Mouse (Mus musculus) layer of hippocampus, postnatal 10 days (tissue): Measurements from ENCODE around the gene Glod5. TPM values are rescaled to one million over a fixed set of nuclear protein-coding genes. Genes with fewer than 3 reads are reported as not detected.
"Not testable (repeated sequence)": the region's sequence is repeated elsewhere in the genome, so short reads cannot be mapped to it uniquely, and the experiment has no call there.

Experiments
- DNase-seq, 2 experiments: peaks; one replicate each; pipeline ENCODE4 v3.0.0; 2021; ENCODE audit warnings: low spot score in 2 of 2
- long read RNA-seq: library from polyadenylated mRNA; stranded (forward); transcript quantifications from one replicate; pipeline ENCODE4 v2.0.0, GENCODE M21; 2023
- total RNA-seq, 2 experiments: library from RNA; stranded (reverse); gene quantifications; 2 replicates each; pipeline ENCODE4 v1.2.3; 2021

Glod5 gene
- 1 to 10 TPM in 1 of 2 experiments, under 1 TPM in 1; 0.78 to 1.2 TPM for total RNA-seq
- long read RNA-seq = 0 reads

DNA sequence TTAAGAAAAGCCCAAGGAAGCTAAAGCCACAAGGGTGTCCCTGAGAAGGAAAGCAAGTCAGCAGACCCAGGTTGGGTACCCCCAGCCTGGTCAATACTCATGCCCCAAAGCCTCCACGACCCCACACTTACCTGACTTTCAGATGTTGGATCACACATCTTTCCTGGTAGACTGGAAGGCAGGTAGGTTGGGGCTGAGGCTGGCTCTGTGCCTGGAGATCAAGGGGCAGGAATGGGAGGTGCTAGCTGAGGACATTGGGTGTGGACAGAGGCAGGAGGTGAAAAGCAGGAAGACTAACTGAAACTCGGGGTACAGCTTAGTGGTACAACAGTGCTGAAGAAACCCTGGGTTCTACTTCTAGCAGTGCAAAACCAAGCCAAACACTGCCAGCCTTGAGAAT is at the start of gene Glod5:
TSS of gene Glod5 (minus strand) at position 207 of the 400 bp plus-strand sequence.
- no peak for DNase-seq

DNA sequence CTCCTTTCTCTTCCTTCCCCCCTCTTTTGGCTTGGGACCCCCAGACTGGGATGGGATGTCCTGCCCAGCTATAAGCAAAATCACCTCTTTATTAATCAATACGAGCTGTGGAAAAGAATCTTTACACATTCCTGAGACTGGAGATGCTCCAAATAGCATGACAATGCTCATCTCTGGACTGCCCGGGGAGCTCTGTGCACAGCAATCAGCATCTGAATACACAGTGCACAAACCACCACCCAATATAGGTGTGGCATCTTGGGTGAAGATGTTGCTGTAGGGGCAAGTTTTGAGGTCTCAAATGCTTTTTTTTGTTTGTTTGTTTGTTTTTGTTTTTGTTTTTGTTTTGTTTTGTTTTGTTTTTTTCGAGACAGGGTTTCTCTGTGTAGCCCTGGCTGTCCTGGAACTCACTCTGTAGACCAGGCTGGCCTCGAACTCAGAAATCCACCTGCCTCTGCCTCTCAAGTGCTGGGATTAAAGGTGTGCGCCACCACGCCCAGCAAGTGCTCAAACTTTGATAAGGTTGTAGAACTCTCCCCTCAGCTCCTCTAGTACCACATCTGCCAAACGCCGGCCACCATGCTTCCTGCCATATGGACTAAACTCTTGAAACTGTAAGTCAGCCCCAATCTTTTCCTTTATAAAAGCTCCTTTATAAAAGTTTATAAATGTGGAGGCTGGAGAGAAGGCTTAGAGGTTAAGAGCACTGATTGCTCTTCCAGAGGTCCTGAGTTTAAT is 32.9 kb upstream of the Glod5 start:
- DNase-seq = not testable (repeated sequence)

DNA sequence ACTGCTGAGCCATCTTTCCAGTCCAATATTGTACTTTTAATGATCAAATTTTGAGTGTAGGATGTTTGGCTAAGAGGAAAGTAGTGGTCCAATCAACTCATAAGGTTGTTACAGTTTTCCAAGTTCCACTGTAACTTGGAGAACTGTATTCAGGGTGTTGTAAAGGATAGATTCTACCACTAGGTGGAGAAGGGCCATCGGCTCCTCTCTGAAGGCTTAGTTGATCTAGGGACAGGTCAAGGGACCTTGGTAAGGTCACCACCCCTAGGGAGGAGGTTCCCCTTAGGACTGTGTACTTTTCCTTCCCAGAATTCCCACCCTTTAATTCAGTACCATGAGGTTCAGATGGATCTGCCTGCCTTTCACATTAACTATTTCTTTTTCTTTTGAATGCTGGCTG is 14.7 kb upstream of the Glod5 start:
- DNase-seq = no peak

DNA sequence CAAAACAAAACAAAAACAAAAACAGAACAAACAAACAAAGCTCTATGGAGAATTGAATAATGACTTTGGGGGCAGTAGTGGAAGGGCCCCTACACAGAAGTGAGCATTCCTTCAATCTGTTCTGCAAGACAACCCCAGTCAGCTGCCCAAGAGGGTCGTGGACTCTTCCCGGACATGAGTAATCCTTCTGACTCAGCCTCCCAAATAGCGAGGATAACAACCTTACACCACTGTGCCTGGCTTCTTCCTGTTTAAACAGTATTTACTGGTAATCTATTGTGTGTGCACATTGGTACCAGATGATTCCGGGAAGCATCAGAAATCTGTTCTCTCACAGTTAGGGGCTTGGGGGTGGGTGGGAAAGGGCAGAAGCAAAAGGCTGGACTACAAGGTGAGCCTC is 8.5 kb upstream of the Glod5 start:
- no peak for DNase-seq

DNA sequence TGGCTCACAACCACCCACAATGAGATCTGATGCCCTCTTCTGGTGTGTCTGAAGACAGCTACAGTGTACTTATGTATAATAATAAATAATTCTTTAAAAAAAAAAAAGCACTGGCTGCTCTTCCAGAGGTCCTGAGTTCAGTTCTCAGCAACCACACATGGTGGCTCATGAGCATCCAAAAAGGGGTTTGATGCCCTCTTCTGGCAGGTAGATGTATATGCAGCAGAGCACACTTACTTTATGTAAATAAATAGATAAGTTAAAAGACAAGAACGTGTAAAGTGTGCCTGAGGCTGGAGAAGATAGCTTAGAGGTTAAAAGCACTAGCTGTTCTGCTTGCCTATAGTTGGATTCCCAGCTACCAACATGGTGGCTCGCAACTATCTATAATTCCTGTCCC is 6.5 kb upstream of the Glod5 start:
- no peak for DNase-seq

DNA sequence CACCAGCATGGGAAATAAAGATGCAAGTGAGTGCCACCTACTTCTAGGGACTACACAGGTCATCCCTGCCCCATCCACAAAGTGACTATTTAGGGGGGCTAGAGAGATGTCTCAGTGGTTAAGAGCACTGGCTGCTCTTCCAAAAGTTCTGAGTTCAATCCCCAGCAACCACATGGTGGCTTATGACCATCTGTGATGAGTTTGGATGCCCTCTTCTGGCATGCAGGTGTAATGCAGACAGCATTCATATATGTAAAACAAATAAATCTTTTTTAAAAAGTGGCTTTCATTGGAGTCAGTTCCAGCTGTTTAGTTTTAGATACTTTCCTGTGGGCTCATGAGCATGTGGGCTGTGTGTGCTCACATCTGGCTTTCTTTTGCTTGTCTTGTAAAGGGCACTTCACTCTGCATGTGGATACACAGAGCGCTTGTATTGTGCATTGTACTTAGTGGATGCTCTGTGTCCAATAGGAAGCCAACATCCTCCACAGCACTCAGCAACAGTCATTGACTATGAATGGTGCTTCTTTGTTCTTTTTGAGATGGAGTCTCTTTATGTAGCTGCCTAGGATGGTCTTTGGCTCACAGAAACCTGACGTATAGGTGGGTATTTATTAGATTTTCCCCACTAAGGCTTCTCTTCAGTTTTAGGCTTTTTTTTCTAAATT is 2.0 kb upstream of the Glod5 start:
- no peak for DNase-seq

DNA sequence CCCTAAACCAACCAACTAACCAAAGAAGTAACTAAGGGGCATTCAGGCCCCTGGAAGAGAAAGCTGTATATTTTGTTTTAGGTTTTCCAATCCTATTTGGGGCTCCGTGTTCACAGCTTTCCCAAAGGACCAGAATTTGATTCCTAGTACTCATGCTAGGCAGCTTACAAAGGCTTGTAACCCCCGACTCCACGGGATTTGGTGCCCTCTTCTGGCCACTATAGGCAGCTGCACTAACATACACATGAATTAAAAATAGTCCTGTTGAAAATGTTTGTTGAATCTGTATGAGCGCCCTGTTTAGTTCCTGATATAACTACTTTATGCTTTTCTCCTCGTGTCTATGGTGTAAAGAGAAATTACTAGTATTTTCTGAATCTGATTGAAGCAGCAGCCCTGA is 1.1 kb downstream of the Glod5 start:
- DNase-seq = peak; percentile 16 to 33

DNA sequence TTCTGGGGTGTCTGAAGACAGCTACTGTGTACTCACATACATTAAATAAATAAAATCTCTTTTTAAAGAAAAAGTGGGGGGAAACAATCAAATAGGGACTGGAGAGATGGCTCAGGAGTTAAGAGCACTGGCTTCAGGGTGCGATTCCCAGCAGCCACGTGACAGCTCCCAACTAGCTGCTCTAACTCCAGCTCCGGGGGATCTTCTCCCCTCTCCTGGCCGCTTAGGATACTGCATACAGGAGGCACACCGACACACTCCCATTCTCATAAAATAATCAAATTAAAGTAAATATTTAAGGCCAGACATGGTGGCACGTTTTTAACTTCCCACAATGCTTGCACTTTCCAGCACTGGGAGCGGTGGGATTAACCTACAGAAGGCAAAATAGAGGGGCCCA is 2.6 kb downstream of the Glod5 start:
- DNase-seq = not testable (repeated sequence)

DNA sequence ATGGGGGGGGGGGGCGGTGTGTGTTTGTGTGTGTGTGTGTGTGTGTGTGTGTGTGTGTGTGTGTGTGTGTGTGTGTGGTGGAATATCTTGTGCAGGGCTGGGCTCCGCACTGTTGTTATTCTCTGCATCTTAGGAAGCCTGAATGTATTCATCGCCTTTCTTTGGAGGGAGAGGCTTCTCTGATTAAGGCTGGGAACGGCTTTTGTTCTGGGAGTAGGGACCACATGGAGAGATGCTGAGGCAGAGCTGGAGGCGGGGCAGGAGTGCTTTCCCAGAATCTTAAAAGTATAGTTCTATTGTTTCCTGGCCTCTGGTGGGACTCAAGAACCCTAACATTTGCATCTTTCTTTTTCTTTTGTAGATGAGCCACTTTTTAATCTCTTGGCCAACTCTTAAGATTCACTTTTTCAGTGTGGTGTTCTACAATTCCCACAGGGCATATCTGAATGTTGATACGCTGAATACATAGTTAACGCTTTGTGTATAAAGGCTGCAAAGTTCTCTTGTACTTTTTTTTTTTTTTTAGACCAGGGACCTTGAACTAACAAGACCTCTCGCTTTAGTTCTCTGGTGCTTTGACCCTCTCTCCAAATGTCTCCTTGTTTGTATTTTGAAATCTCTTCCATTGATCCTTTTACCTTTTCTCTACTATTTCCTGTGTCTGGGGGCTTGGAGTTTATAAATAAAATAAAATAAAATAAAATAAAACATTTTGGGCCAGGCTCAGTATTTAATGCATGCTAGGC is 4.5 kb downstream of the Glod5 start:
- DNase-seq = no peak

DNA sequence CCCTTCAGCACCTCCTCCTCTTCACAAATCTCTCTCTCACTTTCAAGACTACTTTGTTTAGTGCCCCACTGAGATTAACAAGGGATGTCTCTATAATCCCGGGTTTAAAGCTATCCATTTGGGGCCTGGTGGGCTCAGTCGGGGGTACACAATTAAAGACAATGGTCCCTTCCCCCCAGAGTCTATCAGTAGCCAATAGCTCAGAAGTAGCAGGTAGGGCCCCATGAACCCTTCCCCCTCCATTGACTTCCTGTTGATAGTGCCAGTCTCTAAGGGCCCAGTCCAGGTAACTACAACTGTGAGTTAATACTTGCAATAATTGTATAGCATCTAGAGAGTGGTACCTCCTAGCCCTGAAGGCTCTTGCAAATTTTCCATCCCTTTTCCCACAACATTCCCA is 5.1 kb downstream of the Glod5 start:
- no peak for DNase-seq

DNA sequence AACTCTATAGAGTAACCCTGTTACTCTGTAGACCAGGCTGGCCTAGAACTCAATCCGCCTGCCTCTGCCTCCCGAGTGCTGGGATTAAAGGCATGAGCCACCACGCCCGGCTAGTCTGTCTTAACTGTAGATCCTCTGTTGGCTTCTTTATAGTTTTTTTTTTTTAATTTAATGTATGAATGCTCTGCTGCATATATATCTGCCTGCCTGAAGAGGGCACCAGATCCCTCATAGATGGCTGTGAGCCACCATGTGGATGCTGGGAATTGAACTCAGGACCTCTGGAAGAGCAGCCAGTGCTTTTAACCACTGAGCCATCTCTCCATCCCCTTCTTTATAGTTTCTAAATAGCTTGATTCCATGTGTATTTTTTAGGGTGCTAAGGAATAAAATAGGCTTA is 8.9 kb downstream of the Glod5 start:
- DNase-seq = not testable (repeated sequence)

DNA sequence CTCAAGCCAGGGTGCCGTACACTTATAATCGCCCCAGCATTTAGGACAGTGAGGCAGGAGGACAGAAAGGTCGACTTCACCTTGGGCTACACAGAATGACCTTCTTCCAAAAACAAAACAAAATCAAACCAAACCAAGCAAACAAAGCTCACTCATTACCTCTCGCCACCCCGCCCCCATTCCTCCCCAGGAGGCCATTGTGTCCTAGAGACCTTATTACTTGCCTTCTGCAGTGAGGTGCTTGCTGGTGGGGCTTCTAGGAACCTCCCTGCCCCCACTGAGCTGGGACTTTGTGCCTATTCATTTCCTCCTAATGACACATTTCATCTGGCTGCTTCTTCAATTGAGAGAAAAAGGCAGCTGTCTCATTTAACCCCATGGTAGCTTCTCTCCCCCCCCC is 9.7 kb downstream of the Glod5 start:
- no peak for DNase-seq

DNA sequence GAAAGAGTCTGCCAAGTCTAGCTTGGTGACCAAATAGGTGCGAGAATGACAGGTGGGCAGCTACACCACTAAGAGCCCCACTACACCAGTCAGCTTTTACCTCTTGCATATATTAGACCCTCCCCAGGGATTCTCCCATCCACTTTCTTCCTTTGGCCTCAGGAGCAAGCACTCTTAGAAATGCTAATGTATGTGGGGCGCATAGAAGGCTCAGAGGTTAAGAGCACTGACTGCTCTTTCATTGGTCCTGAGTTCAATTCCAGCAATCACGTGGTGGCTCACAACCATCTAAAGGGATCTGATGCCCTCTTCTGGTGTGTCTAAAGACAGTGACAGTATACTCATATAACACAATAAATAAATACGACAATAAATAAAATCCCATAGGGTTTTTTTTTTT is 15.3 kb downstream of the Glod5 start:
- no peak for DNase-seq

DNA sequence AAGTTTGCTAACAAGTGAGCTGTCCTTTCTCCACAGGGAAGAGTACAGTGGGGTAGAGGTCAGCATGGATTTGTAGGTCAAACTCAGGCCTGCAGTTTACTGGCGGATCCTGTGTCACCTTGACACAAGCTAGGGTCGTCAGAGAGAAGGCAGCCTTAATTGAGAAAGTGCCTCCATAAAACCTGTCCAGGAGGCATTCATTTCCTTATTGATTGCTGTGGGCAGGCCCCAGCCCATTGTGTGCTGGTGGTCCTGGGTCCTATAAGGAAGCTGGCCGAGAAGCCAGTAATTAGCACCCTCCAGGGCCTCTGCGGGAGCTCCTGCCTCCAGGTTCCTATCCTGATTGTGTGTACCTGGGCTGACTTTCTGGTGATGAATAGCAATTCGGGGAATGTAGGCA is 16.3 kb downstream of the Glod5 start:
- no peak for DNase-seq

DNA sequence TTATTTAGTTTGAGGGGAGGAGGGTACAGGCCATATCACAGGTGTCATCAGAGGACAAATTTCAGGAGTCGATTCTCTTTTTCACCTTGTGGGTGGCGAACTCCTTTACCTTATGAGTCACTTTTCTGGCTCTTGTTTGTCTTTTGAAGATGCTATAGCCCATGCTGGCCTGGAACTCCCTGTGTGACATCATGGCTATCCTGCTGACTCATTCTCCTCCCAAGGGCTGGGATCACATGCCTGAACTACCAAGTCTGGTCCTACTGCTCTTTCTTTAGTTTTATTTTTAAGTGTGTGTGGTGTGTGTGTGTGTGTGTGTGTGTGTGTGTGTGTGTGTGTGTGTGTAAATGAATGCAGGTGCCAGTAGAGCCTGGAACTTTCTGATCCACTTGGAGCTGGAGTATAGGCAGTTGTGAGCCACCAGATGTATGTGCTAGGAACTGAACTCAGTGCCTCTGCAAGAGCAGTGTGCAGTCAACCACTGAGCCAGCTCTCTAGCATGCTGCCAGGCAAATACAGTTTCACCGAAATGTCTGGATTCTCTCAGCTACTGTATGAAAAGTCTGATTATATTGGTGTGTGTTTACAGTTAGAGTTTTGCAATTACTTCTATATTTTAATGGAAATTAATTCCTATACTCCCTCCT is 17.6 kb downstream of the Glod5 start:
- DNase-seq = no peak

DNA sequence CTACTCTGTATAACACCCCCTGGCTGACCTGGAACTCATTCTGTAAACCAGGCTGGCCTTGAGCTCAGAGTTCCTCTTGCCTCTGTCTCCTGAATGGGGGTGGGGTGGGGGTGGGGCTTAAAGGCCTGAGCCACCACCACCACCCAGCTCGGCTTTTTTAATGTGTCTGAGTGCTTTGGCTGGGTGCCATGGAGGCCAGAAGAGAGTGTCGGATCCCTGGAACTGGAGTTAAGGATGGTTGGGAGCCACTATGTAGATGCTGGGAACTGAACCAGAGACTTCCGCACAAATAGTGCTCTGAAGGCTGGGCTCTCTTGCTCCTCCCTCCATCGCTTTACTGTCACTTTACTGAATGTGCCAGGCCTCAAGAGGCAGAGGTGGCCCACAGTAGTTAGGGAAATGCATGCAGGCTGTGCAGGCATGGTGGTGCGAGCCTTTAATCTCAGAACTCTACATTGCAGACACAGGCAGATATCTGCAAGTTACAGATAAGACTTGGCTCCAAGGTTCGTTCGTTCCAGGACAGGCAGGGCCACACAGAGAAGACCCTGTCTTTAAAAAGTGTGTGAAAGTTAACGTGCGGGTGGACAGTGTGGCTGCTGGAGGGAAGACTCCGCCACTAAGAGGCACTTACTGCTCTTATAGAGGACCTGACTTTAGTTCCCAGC is 25.1 kb downstream of the Glod5 start:
- no peak for DNase-seq

DNA sequence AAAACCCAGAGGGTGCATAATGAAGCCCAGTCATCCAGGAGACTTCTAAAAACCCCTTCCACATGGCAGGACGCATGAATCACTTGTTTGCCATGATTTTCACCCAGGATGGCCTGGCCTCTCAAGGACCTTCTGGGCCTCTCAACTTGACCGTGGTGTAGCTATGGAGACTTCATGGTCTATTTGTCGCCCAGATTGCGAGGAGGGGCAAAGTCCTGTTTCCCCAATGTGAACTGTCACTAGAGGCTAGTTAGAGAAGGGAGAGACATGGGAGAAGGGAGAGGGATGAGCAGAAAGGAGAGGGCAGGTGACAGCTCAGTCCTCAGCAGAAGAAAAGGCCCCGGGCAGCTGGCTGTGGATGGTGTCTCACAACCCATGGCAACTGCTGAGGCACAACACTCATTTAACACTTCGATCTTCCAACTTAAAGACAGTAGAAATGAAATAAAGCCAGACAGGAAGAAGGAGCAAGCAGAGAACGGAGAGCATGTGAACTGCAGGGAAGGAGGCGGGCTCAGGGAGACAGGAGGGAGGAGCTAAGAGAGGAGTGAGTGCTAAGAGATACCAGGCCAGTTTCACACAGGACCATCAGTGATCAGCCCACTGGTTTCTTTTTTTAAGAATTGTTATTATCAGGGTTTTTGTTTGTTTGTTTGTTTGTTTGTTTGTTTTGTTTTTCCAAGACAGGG is 25.8 kb downstream of the Glod5 start:
- DNase-seq = no peak

DNA sequence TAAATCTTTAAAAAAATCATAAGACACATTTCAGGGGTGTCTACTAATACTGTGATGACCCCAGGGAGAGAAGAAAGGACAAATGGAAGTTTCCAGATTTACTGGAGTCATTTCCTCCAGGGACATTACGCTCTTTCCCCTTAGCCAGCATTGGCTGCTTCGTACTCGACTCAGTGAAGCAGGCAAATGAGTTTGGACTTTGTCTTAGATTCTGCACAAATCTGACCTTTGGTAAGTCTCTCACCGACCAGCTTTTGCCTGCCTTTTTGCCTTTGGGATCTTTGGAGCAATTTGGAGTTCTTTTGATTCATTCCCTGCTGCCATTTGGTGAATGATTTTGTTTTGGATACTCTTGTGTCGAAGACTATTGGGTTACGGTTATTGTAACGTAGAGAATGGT is 36.9 kb downstream of the Glod5 start:
- DNase-seq = no peak

DNA sequence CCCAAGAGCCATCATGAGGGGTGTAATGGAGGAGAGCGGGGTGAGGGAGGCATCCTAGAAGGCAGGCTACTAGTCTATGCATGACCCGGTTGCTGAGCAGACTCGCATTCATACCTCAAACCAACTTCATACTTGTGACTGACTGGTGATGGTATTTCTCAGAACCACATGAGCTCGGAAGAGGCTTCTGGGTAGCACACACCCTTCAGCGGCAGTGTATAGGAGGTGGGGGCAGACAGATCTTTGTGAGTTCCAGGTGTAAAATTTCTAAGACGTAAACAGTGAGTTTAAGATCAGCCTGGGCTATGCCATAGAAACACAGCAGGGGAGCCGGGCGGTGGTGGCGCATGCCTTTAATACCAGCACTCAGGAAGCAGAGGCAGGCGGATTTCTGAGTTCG is 40.4 kb downstream of the Glod5 start, which contains the start of gene Gata1:
TSS of gene Gata1 (minus strand) at position 180 of the 400 bp plus-strand sequence.
- DNase-seq = no peak

DNA sequence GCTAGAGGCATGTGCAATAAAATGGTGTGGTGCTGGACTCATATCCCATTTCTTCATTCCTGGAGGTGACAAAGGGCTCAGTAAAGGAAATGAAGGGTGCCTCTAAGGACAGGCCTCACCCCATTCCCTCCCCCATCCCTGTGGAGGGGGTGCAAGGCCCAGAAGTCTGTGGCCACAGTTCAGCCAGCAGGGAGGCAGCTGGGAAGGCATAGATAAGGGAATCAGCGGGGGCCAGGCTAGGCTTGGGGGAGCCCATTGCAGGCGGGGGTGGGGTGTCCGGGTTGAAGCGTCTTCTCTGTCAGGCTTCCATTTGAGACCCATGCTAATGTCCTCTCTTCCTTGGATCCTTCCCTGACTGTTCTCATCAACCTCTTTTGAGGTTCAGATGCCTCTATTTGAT is 47.0 kb downstream of the Glod5 start:
- no peak for DNase-seq

DNA sequence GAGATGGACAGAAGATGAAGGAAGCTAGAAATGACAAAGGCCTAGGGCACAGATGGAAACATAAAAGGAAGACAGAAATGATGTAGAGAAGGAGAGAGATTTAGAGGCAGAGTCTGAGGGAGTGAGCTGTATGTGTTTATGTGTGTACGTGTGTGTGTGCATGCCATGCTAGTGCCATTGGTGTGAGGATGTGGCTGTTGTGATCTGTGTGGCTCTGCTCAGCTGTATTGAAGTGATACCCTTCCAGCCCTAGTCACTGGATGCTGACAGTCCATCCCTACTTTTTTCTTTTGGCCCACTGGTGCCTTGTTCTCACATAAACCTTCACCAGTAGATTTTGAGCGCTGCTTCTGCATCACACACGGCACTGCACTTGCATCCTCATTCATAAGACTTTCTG is 49.4 kb downstream of the Glod5 start:
- no peak for DNase-seq
